In genomic region chr10:70483736-70484135, GRCm38 (mm10) we compare ENCODE assay signal across 10 mouse cellular contexts. TPM values are rescaled to one million over a fixed set of nuclear protein-coding genes. Genes with fewer than 3 reads are reported as not detected.
DNase-seq lines count a peak whose midpoint lies in the region; TF ChIP-seq lines count a peak whose summit lies in the region.
"Had no signal": no experiment of that assay in that cellular context is flagged by ENCODE, and none has a peak within 500 bp of the region (broad histone marks: within the 10 kb centered on the region; RNA-seq: fewer than 3 reads in every experiment).

No protein-coding gene starts in this region.

- H3K27me3 ChIP-seq in heart, adult 2 months (ENCODE audit: control insufficient read depth, insufficient read depth, low read length): no peaks in the 10 kb centered on the region

- no peaks in the 10 kb centered on the region for H3K79me2 ChIP-seq in heart, adult 2 months (replicated peaks; ENCODE audit: control insufficient read depth, insufficient read depth, low read length)

- TF ChIP-seq POLR2A in heart, adult 2 months (IDR thresholded peaks at IDR 0.05; ENCODE audit: insufficient read depth, low read depth, low read length): no peak

- intact Hi-C loops in heart, adult 2 months (cut with DNase I): loop anchor here (2.0 kb wide), 1 partner anchor 43 kb away; the partner anchor contains the start of gene Fam13c
- intact Hi-C loops in heart, postnatal 25 days (cut with DNase I): loop anchor here (2.0 kb wide), 1 partner anchor 47 kb away; no protein-coding TSS in a partner anchor

- H3K36me3 ChIP-seq in heart, adult 2 months (ENCODE audit: control insufficient read depth, insufficient read depth, low read length): peaks cover 10% of the 10 kb centered on the region

- WGBS in heart, adult 2 months: 55% methylated on average over 6 of the region's 6 CpGs

- DNase-seq in heart, adult 2 months: peak in 1 of 2 experiments; percentile 39
- DNase-seq in heart, postnatal 25 days (ENCODE audit: low spot score): no peak
- peak; percentile 55 to 60 for DNase-seq in kidney, postnatal 25 days
- no peak for DNase-seq in kidney, adult 8-10 months
- peak; percentile 28 for DNase-seq in adrenal gland, postnatal 25 days
- DNase-seq in adrenal gland, postnatal 36 days: peak; percentile 28 to 49
- no peak for DNase-seq in urinary bladder, postnatal 4 days (ENCODE audit: low spot score in 2 of 2)
- DNase-seq: cerebellum, adult 9-10 months; layer of hippocampus, postnatal 36 days had no signal

- peaks cover 9% of the 10 kb centered on the region for H3K4me1 ChIP-seq in heart, adult 2 months (ENCODE audit: control insufficient read depth, insufficient read depth, low read length)

- H3K27ac ChIP-seq in heart, adult 2 months: peak overlapping the region; percentile 43

- no peak overlapping the region for H3K9ac ChIP-seq in heart, adult 2 months (ENCODE audit: low read depth, low read length)

- no peak for TF ChIP-seq CTCF in heart, adult 2 months (IDR thresholded peaks at IDR 0.05)

- TF ChIP-seq EP300 in heart, adult 2 months (IDR thresholded peaks at IDR 0.05; ENCODE audit: insufficient read depth, low read depth, low read length): no peak

- H3K4me3 ChIP-seq in heart, adult 2 months: no peak overlapping the region
- H3K4me3 ChIP-seq: myocyte had no signal

RNA-seq across cellular contexts. Expression of gene Fam13c, which starts 43.5 kb away (rescaled TPM):
- total RNA-seq in heart, adult 2 months (2021): 1 to 10 TPM; 5.2 to 5.5 TPM
- 2.8 TPM in 2 replicates for polyA plus RNA-seq in heart, adult 2 months (2012; rRNA removed)
- 1 to 10 TPM; 4.9 to 6.3 TPM for total RNA-seq in heart, postnatal 25 days (2021)
- 16.9 and 17.5 TPM in 2 replicates for total RNA-seq in adrenal gland, postnatal 25 days (2021)
- total RNA-seq in adrenal gland, postnatal 36 days (2021): 10 to 100 TPM; 15.2 to 26.3 TPM

Comparison
In these comparisons a context has a peak if more than half of its experiments do, and no peak if none do; other contexts are left out.
1. DNase-seq: peak in kidney, postnatal 25 days (2 of 2), adrenal gland, postnatal 25 days (single experiment) and adrenal gland, postnatal 36 days (2 of 2); none in heart, postnatal 25 days (single experiment), kidney, adult 8-10 months (0 of 2) and urinary bladder, postnatal 4 days (0 of 2).